Mouse (Mus musculus): ENCODE data around the gene Chchd3. TPM values are rescaled to one million over a fixed set of nuclear protein-coding genes. Genes with fewer than 3 reads are reported as not detected.

The Chchd3 gene
- total and polyA plus RNA-seq, 2 experiments from 2014 or later: 77.8 to 107 TPM

DNA sequence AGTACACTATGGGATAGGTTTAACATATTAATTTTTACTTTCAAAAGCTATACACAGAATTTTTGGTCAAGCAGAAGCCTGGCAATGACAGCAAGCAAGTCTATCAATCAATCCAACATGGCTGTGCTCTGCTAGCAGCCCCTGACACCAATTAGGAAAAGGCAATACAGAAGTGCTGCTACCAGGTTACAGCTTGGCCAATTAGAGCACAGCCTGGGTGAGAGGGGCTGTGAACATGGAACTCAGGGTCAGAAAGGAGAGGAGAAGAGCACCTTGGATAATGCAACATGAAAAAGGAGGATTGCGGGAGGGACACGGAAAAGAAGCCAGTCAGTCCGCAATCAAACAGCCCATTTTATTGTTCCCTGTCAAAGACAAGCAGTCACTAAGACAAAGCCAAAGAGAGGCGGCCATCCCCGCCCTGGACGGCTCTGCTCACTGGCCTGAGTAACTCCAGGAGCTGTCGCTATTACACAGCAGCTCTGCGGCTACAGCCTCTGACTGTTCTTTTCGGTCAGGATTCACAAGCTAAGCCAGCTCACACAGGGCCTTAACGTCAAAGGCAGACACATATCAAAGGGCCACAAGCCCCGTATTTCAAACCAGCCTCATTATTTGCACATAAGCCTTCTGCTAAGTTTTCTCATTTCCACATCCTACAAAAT is 128.8 kb downstream of the Chchd3 start:
- Histone ChIP-seq H3K4me3 (ENCODE audit: low read depth, low read length) (no peak overlapping the region), H3K27ac (ENCODE audit: low read depth, low read length) (no peak overlapping the region), H3K4me2 (ENCODE audit: low read depth, low read length, poor library complexity, severe bottlenecking) (no peak overlapping the region), H3K4me1 (ENCODE audit: insufficient read depth, low read length) (no peaks in the 10 kb centered on the region), H3K9ac (replicated peaks; ENCODE audit: low read length, poor library complexity, severe bottlenecking) (0 out of 2 replicates have a peak overlapping the region, but pooled peaks have one; percentile 20), H3K36me3 (ENCODE audit: insufficient read depth, low read length) (no peaks in the 10 kb centered on the region), H3K27me3 (ENCODE audit: insufficient read depth, low read length) (no peaks in the 10 kb centered on the region), H3K9me3 (ENCODE audit: low read length) (no peaks in the 10 kb centered on the region)
- no peak for TF ChIP-seq CTCF (IDR thresholded peaks at IDR 0.05)
- ATAC-seq (ENCODE audit: low FRiP score) (no peak), DNase-seq (ENCODE audit: low spot score) (peak; percentile 17)
- 23% methylated on average over 11 of the region's 11 CpGs for WGBS

DNA sequence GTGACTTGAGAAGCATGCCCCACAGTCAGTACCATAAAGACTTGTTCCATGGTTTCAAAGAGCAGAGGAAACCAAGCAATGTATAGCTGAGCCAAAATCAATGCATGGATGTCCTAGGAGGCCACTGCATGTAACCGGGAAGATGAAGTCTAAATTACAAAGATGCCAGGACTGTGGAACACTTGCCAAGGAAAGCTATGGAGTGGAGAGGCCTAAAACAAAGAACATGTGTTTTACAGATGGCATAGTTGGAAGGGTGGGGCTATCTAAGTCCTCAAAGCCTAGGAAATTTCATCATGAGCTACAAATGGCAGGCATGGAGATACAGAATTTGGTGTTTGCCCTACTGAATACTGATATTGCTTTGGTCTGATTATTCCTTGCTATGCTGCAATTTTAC is 137.7 kb downstream of the Chchd3 start:
- no peaks in the 10 kb centered on the region for H3K9me3 ChIP-seq (ENCODE audit: low read length)
- WGBS: 80% methylated on average over 1 of the region's 1 CpGs
- DNase-seq (ENCODE audit: low spot score) (no peak), ATAC-seq (ENCODE audit: low FRiP score) (no peak)
- no peak overlapping the region for H3K4me3 ChIP-seq (ENCODE audit: low read depth, low read length)
- no peaks in the 10 kb centered on the region for H3K36me3 ChIP-seq (ENCODE audit: insufficient read depth, low read length)
- no peak overlapping the region for H3K9ac ChIP-seq (replicated peaks; ENCODE audit: low read length, poor library complexity, severe bottlenecking)
- H3K4me1 ChIP-seq (ENCODE audit: insufficient read depth, low read length): no peaks in the 10 kb centered on the region
- no peak overlapping the region for H3K27ac ChIP-seq (ENCODE audit: low read depth, low read length)
- H3K27me3 ChIP-seq (ENCODE audit: insufficient read depth, low read length): no peaks in the 10 kb centered on the region
- no peak overlapping the region for H3K4me2 ChIP-seq (ENCODE audit: low read depth, low read length, poor library complexity, severe bottlenecking)
- TF ChIP-seq CTCF (IDR thresholded peaks at IDR 0.05): no peak

- no peaks in the 10 kb centered on the region for H3K4me1 ChIP-seq (ENCODE audit: insufficient read depth, low read length)
- H3K9ac ChIP-seq (replicated peaks; ENCODE audit: low read length, poor library complexity, severe bottlenecking): no peak overlapping the region
- no peaks in the 10 kb centered on the region for H3K27me3 ChIP-seq (ENCODE audit: insufficient read depth, low read length)
- ATAC-seq (ENCODE audit: low FRiP score) (no peak), DNase-seq (ENCODE audit: low spot score) (no peak)
- WGBS: 71% methylated on average over 2 of the region's 2 CpGs
- H3K4me3 ChIP-seq (ENCODE audit: low read depth, low read length): no peak overlapping the region
- H3K4me2 ChIP-seq (ENCODE audit: low read depth, low read length, poor library complexity, severe bottlenecking): no peak overlapping the region
- H3K36me3 ChIP-seq (ENCODE audit: insufficient read depth, low read length): no peaks in the 10 kb centered on the region
- no peak for TF ChIP-seq CTCF (IDR thresholded peaks at IDR 0.05)
- H3K9me3 ChIP-seq (ENCODE audit: low read length): no peaks in the 10 kb centered on the region
- no peak overlapping the region for H3K27ac ChIP-seq (ENCODE audit: low read depth, low read length)
Observed at GRCm38 (mm10) chr6:32920091-32920490, 140.0 kb downstream of the Chchd3 start.

GRCm38 (mm10) chr6:32910692-32911091 is 149.4 kb downstream of the Chchd3 start:
- no peak overlapping the region for H3K9ac ChIP-seq (replicated peaks; ENCODE audit: low read length, poor library complexity, severe bottlenecking)
- no peaks in the 10 kb centered on the region for H3K36me3 ChIP-seq (ENCODE audit: insufficient read depth, low read length)
- no peak overlapping the region for H3K4me3 ChIP-seq (ENCODE audit: low read depth, low read length)
- WGBS: 95% methylated on average over 2 of the region's 2 CpGs
- no peak for TF ChIP-seq CTCF (IDR thresholded peaks at IDR 0.05)
- H3K27ac ChIP-seq (ENCODE audit: low read depth, low read length): no peak overlapping the region
- no peaks in the 10 kb centered on the region for H3K4me1 ChIP-seq (ENCODE audit: insufficient read depth, low read length)
- no peaks in the 10 kb centered on the region for H3K27me3 ChIP-seq (ENCODE audit: insufficient read depth, low read length)
- H3K4me2 ChIP-seq (ENCODE audit: low read depth, low read length, poor library complexity, severe bottlenecking): no peak overlapping the region
- no peaks in the 10 kb centered on the region for H3K9me3 ChIP-seq (ENCODE audit: low read length)
- ATAC-seq (ENCODE audit: low FRiP score) (no peak), DNase-seq (ENCODE audit: low spot score) (no peak)

- Histone ChIP-seq H3K9me3 (ENCODE audit: low read length) (no peaks in the 10 kb centered on the region), H3K27ac (ENCODE audit: low read depth, low read length) (no peak overlapping the region), H3K27me3 (ENCODE audit: insufficient read depth, low read length) (no peaks in the 10 kb centered on the region), H3K36me3 (ENCODE audit: insufficient read depth, low read length) (no peaks in the 10 kb centered on the region), H3K4me2 (ENCODE audit: low read depth, low read length, poor library complexity, severe bottlenecking) (no peak overlapping the region), H3K4me3 (ENCODE audit: low read depth, low read length) (no peak overlapping the region), H3K4me1 (ENCODE audit: insufficient read depth, low read length) (no peaks in the 10 kb centered on the region), H3K9ac (replicated peaks; ENCODE audit: low read length, poor library complexity, severe bottlenecking) (no peak overlapping the region)
- ATAC-seq (ENCODE audit: low FRiP score) (no peak), DNase-seq (ENCODE audit: low spot score) (no peak)
- 94% methylated on average over 4 of the region's 4 CpGs for WGBS
- no peak for TF ChIP-seq CTCF (IDR thresholded peaks at IDR 0.05)
Observed at GRCm38 (mm10) chr6:32899061-32899460, 161.0 kb downstream of the Chchd3 start.

GRCm38 (mm10) chr6:32894100-32894499 is 166.0 kb downstream of the Chchd3 start:
- no peak overlapping the region for H3K27ac ChIP-seq (ENCODE audit: low read depth, low read length)
- ATAC-seq (ENCODE audit: low FRiP score): no peak
- no peak overlapping the region for H3K4me2 ChIP-seq (ENCODE audit: low read depth, low read length, poor library complexity, severe bottlenecking)
- no peak for DNase-seq (ENCODE audit: low spot score)
- no peaks in the 10 kb centered on the region for H3K36me3 ChIP-seq (ENCODE audit: insufficient read depth, low read length)
- H3K9me3 ChIP-seq (ENCODE audit: low read length): no peaks in the 10 kb centered on the region
- no peak overlapping the region for H3K9ac ChIP-seq (replicated peaks; ENCODE audit: low read length, poor library complexity, severe bottlenecking)
- no peaks in the 10 kb centered on the region for H3K27me3 ChIP-seq (ENCODE audit: insufficient read depth, low read length)
- H3K4me1 ChIP-seq (ENCODE audit: insufficient read depth, low read length): no peaks in the 10 kb centered on the region
- WGBS: 88% methylated on average over 2 of the region's 2 CpGs
- H3K4me3 ChIP-seq (ENCODE audit: low read depth, low read length): no peak overlapping the region
- TF ChIP-seq CTCF (IDR thresholded peaks at IDR 0.05): no peak
